Mouse (Mus musculus) left cerebral cortex, adult 2 months (tissue): ENCODE measurements around the gene Zfp334. TPM values are rescaled to one million over a fixed set of nuclear protein-coding genes. Genes with fewer than 3 reads are reported as not detected.
A peak's percentile ranks its signal among the peaks of the same experiment; 100 is the strongest.

Source experiments
- DNase-seq, 2 experiments: peaks; one replicate each; pipeline ENCODE4 v3.0.0; 2021 to 2022; ENCODE audit warnings: low spot score in 2 of 2, mixed read lengths in 1 of 2; ENCODE audit errors: extremely low spot score in 1 of 2
- H3K27ac ChIP-seq: fragments of 200-600 bp; 2 replicates; pipeline ENCODE4 v1.8.1; 2022
- H3K4me3 ChIP-seq: fragments of 200-600 bp; 2 replicates; pipeline ENCODE4 v1.8.1; 2022
- CTCF ChIP-seq: fragments of 200-600 bp; IDR thresholded peaks from 2 replicates; pipeline ENCODE4 v1.8.1; 2022; ENCODE audit warnings: antibody characterized with exemption, mild to moderate bottlenecking, moderate library complexity
- intact Hi-C: fragments of 180-260 bp; cut with DNase I; formaldehyde crosslinking; loops from one replicate; pipeline ENCODE4 v1.15.1; 2025
- total RNA-seq, 2 experiments: library from RNA; stranded (reverse); gene quantifications; 2 replicates each; pipeline ENCODE4 v1.2.3; 2021

Zfp334 gene
- total RNA-seq, 2 experiments from 2014 or later, result 15.4 to 18.2 TPM

- intact Hi-C loops, result loop anchor here (5.0 kb wide), 1 partner anchor 82 kb away; no protein-coding TSS in a partner anchor
- no peak for TF ChIP-seq CTCF
- DNase-seq, result peak; percentile 59 to 64
Observed at GRCm38 (mm10) chr2:165405351-165405750, 17.3 kb upstream of the Zfp334 start.

DNA sequence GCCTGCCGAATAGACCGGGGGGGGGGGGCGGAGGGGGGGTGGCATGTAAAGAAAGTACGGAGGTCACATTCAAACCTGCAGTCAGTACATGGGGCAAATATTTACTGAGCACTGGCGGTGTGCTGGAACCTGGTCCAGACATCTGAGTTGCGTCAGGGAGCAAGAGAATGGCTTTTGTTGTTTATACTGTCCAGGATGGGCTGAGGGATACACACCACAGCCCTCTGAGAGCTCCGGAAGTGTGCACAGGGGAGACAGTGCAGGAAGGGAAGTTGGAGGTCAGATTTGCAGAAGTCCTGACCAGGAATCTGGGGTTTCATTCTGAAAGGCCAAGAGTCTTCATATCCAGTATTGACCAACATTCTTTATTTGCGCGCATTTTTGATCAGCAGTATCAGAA lies 16.9 kb upstream of the Zfp334 start:
- TF ChIP-seq CTCF, result no peak
- H3K4me3 ChIP-seq, result no peak overlapping the region
- no peak for DNase-seq
- intact Hi-C loops, result loop anchor here (5.0 kb wide), 1 partner anchor 82 kb away; no protein-coding TSS in a partner anchor
- peak overlapping the region; percentile 36; the same call in 1 of the 2 replicates for H3K27ac ChIP-seq

More at GRCm38 (mm10) chr2:165405351-165405750, 17.3 kb upstream of the Zfp334 start:
- no peak overlapping the region for H3K4me3 ChIP-seq
- peak overlapping the region; percentile 36 for H3K27ac ChIP-seq

DNA sequence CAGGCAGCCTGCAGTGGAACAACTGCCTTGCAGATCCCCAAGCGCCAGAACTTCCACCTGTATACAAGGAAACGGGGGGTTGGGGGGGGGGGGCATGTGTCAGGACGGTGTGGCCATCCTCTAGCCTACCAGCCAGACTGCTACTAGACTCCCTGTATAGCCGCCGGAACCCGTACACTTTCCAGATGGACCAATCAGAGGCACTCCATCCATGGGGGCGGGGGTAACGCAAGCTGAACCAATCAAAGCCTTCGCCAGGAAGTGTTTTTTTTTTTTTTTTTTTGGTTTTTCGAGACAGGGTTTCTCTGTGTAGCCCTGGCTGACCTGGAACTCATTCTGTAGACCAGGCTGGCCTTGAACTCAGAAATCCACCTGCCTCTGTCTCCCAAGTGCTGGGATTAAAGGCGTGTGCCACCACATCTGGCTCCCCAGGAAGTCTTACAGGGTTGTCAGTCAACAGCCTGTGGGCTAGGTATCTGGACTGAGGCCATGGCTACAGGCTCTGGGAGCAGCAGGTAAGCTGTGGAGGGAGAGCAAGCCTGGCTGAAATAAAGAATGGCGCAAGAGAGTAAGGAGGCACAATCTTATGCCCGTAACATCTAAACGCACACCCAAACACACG lies 10.2 kb upstream of the Zfp334 start:
- Histone ChIP-seq H3K4me3 (no peak overlapping the region), H3K27ac (no peak overlapping the region)
- no peak for TF ChIP-seq CTCF
- DNase-seq, result no peak
- intact Hi-C loops, result no loop called here

GRCm38 (mm10) chr2:165397502-165398163 lies 9.6 kb upstream of the Zfp334 start:
- DNase-seq, result no peak
- no peak for TF ChIP-seq CTCF
- H3K27ac ChIP-seq, result no peak overlapping the region; the same call in 1 of the 2 replicates

DNA sequence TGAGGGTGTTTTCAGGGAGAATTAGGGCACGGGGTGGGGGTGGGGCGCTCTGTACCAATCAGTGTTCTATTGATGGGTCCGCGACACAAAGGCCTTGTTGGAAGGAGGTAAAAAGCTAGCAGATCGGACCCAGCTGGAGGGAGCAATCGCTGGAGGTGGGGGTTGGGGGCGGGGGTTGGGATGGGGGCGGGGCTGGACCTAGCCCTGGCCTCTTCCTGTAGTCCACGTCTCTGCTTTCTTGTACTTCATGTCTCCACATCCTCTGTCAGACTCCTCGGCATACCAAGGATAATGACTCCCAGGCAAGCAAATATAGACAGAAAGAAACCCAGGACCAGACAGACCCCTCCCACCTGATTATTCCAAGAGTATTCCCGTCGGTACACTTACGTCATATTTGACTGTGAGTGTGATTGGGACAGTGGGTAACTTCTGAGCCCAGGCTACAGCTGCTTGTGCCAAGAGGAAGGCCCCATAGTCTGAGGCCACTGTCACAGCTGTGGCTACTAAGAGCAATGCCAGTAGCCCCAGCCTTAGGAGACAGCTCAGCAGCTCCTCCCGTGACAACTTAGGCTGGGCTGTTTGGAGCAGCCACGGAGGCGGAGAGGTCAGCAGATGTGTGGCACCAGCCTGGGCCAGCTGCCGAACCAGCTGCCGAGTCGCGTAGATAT lies 8.9 kb upstream of the Zfp334 start:
- no peak overlapping the region; the same call in 1 of the 2 replicates for H3K27ac ChIP-seq
- no peak overlapping the region for H3K4me3 ChIP-seq
- intact Hi-C loops, result no loop called here
- TF ChIP-seq CTCF, result no peak
- DNase-seq, result no peak

More at GRCm38 (mm10) chr2:165397502-165398163, 9.6 kb upstream of the Zfp334 start:
- no peak overlapping the region for H3K4me3 ChIP-seq
- intact Hi-C loops, result no loop called here

- no peak for TF ChIP-seq CTCF
- DNase-seq, result no peak
- intact Hi-C loops, result no loop called here
- H3K4me3 ChIP-seq, result no peak overlapping the region
- H3K27ac ChIP-seq, result peak overlapping the region; percentile 2; the same call in 1 of the 2 replicates
Observed at GRCm38 (mm10) chr2:165392156-165392555, 4.1 kb upstream of the Zfp334 start.

GRCm38 (mm10) chr2:165391561-165391960 lies 3.5 kb upstream of the Zfp334 start:
- Histone ChIP-seq H3K27ac (0 out of 2 replicates have a peak overlapping the region, but pooled peaks have one; percentile 2), H3K4me3 (no peak overlapping the region)
- peak; percentile 50 to 62 for DNase-seq
- peak; percentile 93 for TF ChIP-seq CTCF
- intact Hi-C loops, result loop anchor here (1.0 to 2.0 kb wide), 2 partner anchors 17 to 96 kb away; no protein-coding TSS in a partner anchor

DNA sequence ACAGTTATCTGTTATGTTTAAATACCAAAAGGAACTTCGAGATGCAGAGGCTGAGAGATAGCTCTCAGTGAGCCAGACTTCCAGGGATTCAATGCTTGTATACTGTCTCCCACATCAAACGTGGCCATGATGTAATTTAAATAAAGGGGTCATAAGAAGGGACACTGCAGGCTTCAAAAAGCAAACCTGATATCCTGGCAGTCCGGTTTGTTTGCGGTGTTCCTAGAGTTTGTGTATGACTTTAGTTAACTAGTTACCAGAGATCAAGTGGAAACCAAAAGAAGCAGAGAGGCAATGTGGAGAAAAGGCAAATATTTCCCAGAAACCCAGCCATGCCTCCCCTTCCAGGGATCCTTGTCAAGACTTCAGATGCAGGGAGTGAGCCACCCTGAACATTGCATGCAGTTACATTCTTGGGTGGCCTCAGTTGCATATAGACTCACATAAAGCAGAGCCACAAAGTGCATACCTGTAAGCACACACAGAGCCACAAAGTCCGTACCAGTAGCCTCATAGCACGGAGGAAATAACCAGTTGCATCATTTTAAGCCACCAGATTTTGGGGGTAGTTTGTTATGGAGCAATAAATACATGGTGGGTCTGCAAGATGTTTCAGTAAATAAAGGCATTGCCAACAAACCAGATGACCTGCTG lies 1.4 kb upstream of the Zfp334 start:
- H3K27ac ChIP-seq, result no peak overlapping the region
- TF ChIP-seq CTCF, result no peak
- intact Hi-C loops, result no loop called here
- no peak overlapping the region for H3K4me3 ChIP-seq
- no peak for DNase-seq

- Histone ChIP-seq H3K27ac (peak overlapping the region; percentile 79), H3K4me3 (peak overlapping the region; percentile 86)
- DNase-seq, result no peak
- intact Hi-C loops, result no loop called here
- TF ChIP-seq CTCF, result no peak
Observed at GRCm38 (mm10) chr2:165387370-165387769, 689 bp downstream of the Zfp334 start.

- DNase-seq, result no peak
- no peak overlapping the region for H3K4me3 ChIP-seq
- intact Hi-C loops, result no loop called here
Observed at GRCm38 (mm10) chr2:165380050-165380449, 8.0 kb downstream of the Zfp334 start.

GRCm38 (mm10) chr2:165376001-165376400 lies 12.1 kb downstream of the Zfp334 start:
- TF ChIP-seq CTCF, result no peak
- intact Hi-C loops, result no loop called here
- Histone ChIP-seq H3K4me3 (no peak overlapping the region), H3K27ac (no peak overlapping the region)
- DNase-seq, result no peak

More at GRCm38 (mm10) chr2:165380050-165380449, 8.0 kb downstream of the Zfp334 start:
- no peak for TF ChIP-seq CTCF
- no peak overlapping the region for H3K27ac ChIP-seq
